Mouse (Mus musculus) heart, embryonic 13.5 days (tissue): ENCODE results near the gene Ppp1r12a. TPM values are rescaled to one million over a fixed set of nuclear protein-coding genes. Genes with fewer than 3 reads are reported as not detected.
"Not testable (repeated sequence)": the region's sequence is repeated elsewhere in the genome, so short reads cannot be mapped to it uniquely, and the experiment has no call there.

Experiments used
- ATAC-seq: fragments of 200-750 bp; cut with Nextera tagmentation; 2 replicates; pipeline ENCODE4 v1.8.0; 2017; ENCODE audit warnings: moderate TSS enrichment; ENCODE audit not compliant: insufficient number of reproducible peaks, low FRiP score, low TSS enrichment; ENCODE audit errors: extremely low read depth
- H3K27ac ChIP-seq: fragments of 300-500 bp; sonication (generic); replicated peaks from 2 replicates; pipeline ENCODE4 v1.5.1; 2015; ENCODE audit warnings: moderate library complexity, mild to moderate bottlenecking, inconsistent platforms
- H3K27me3 ChIP-seq: fragments of 300-500 bp; sonication (generic); replicated peaks from 2 replicates; pipeline ENCODE4 v1.6.1; 2015; ENCODE audit warnings: mild to moderate bottlenecking, inconsistent platforms
- H3K36me3 ChIP-seq: fragments of 300-500 bp; sonication (generic); 2 replicates; pipeline ENCODE4 v1.6.1; 2015; ENCODE audit warnings: mild to moderate bottlenecking, inconsistent platforms
- H3K4me1 ChIP-seq: fragments of 300-500 bp; sonication (generic); 2 replicates; pipeline ENCODE4 v1.6.1; 2015; ENCODE audit warnings: inconsistent platforms
- H3K4me2 ChIP-seq: fragments of 300-500 bp; sonication (generic); 2 replicates; pipeline ENCODE4 v1.6.1; 2015; ENCODE audit warnings: inconsistent platforms, mild to moderate bottlenecking, moderate library complexity
- H3K4me3 ChIP-seq: fragments of 300-500 bp; sonication (generic); 2 replicates; pipeline ENCODE4 v1.5.1; 2015; ENCODE audit warnings: moderate library complexity, mild to moderate bottlenecking, inconsistent platforms
- H3K9ac ChIP-seq: fragments of 300-500 bp; sonication (generic); 2 replicates; pipeline ENCODE4 v1.6.1; 2015; ENCODE audit warnings: inconsistent platforms, mild to moderate bottlenecking, moderate library complexity
- H3K9me3 ChIP-seq: fragments of 300-500 bp; sonication (generic); 2 replicates; pipeline ENCODE4 v1.6.1; 2016; ENCODE audit warnings: inconsistent platforms
- WGBS: fragments of 180-500 bp; shearing (Covaris S2); methylation state at CpG from one replicate; pipeline ENCODE4 v1.1.7; 2015; ENCODE audit warnings: mixed read lengths; 5-methylcytosine and 5-hydroxymethylcytosine counted together
- polyA plus RNA-seq: library from polyadenylated mRNA; unstranded; fragments of >200 nt; fragmentation: Nextera tagmentation; extraction: Ambion mirVana; gene quantifications from 2 replicates; pipeline ENCODE4 v1.2.1, GENCODE M21; 2015

Ppp1r12a gene
- polyA plus RNA-seq, 1 experiment from 2014 or later: 88.1 TPM

GRCm38 (mm10) chr10:108276678-108277077 is 114.7 kb downstream of the Ppp1r12a start:
- 83% methylated on average over 6 of the region's 6 CpGs for WGBS
- peak overlapping the region; percentile 58 for H3K27ac ChIP-seq
- no peaks in the 10 kb centered on the region for H3K9me3 ChIP-seq
- no peaks in the 10 kb centered on the region for H3K27me3 ChIP-seq
- H3K9ac ChIP-seq: no peak overlapping the region
- H3K4me1 ChIP-seq: peaks cover 18% of the 10 kb centered on the region
- no peak overlapping the region for H3K4me2 ChIP-seq
- peaks cover 69% of the 10 kb centered on the region for H3K36me3 ChIP-seq
- no peak overlapping the region for H3K4me3 ChIP-seq
- no peak for ATAC-seq

- H3K9me3 ChIP-seq: no peaks in the 10 kb centered on the region
- no peak overlapping the region for H3K9ac ChIP-seq
- ATAC-seq: no peak
- H3K4me1 ChIP-seq: peaks cover 23% of the 10 kb centered on the region
- peak overlapping the region; percentile 58 for H3K27ac ChIP-seq
- H3K4me3 ChIP-seq: no peak overlapping the region
- H3K36me3 ChIP-seq: peaks cover 71% of the 10 kb centered on the region
- WGBS: 28% methylated on average over 7 of the region's 7 CpGs
- no peaks in the 10 kb centered on the region for H3K27me3 ChIP-seq
- H3K4me2 ChIP-seq: no peak overlapping the region
These were observed 115.2 kb downstream of the Ppp1r12a start for GRCm38 (mm10) chr10:108277198-108277597.

DNA sequence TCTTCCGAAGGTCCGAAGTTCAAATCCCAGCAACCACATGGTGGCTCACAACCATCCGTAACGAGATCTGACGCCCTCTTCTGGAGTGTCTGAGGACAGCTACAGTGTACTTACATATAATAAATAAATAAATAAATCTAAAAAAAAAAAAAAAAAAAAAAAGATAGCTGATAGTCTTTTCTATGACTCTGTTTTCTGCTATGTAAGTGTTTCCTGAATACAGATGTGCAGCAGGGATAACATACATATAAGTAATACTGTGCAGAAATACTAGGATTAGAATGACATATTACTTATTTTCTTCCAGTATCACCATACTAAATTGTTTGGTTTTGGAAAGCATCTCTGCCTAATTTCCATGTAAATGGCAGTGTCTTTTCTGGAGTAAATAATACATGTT is 119.1 kb downstream of the Ppp1r12a start:
- not testable (repeated sequence) for H3K4me2 ChIP-seq, H3K4me3 ChIP-seq, H3K9ac ChIP-seq, H3K9me3 ChIP-seq, H3K27ac ChIP-seq, H3K27me3 ChIP-seq, ATAC-seq
- H3K36me3 ChIP-seq: peaks cover 53% of the 10 kb centered on the region
- peaks cover 26% of the 10 kb centered on the region for H3K4me1 ChIP-seq
- WGBS: 98% methylated on average over 4 of the region's 5 CpGs

- H3K4me3 ChIP-seq: no peak overlapping the region
- 58% methylated on average over 6 of the region's 6 CpGs for WGBS
- no peaks in the 10 kb centered on the region for H3K9me3 ChIP-seq
- H3K27me3 ChIP-seq: no peaks in the 10 kb centered on the region
- H3K36me3 ChIP-seq: peaks cover 42% of the 10 kb centered on the region
- no peak overlapping the region for H3K9ac ChIP-seq
- no peak for ATAC-seq
- H3K4me1 ChIP-seq: peaks cover 17% of the 10 kb centered on the region
- H3K27ac ChIP-seq: 0 out of 2 replicates have a peak overlapping the region, but pooled peaks have one; percentile 9
- no peak overlapping the region for H3K4me2 ChIP-seq
These were observed 120.4 kb downstream of the Ppp1r12a start for GRCm38 (mm10) chr10:108282351-108282750.

- ATAC-seq: no peak
- H3K4me1 ChIP-seq: peaks cover 8% of the 10 kb centered on the region
- H3K27ac ChIP-seq: no peak overlapping the region
- H3K9me3 ChIP-seq: no peaks in the 10 kb centered on the region
- no peaks in the 10 kb centered on the region for H3K27me3 ChIP-seq
- no peak overlapping the region for H3K4me2 ChIP-seq
- H3K4me3 ChIP-seq: no peak overlapping the region
- WGBS: 91% methylated on average over 2 of the region's 2 CpGs
- H3K36me3 ChIP-seq: peaks cover 32% of the 10 kb centered on the region
- no peak overlapping the region for H3K9ac ChIP-seq
These were observed 121.4 kb downstream of the Ppp1r12a start for GRCm38 (mm10) chr10:108283418-108283817.

GRCm38 (mm10) chr10:108283837-108284236 is 121.8 kb downstream of the Ppp1r12a start:
- no peaks in the 10 kb centered on the region for H3K9me3 ChIP-seq
- ATAC-seq: no peak
- H3K4me2 ChIP-seq: no peak overlapping the region
- peaks cover 8% of the 10 kb centered on the region for H3K4me1 ChIP-seq
- no peak overlapping the region for H3K4me3 ChIP-seq
- H3K27me3 ChIP-seq: no peaks in the 10 kb centered on the region
- 89% methylated on average over 4 of the region's 4 CpGs for WGBS
- H3K36me3 ChIP-seq: peaks cover 31% of the 10 kb centered on the region
- no peak overlapping the region for H3K27ac ChIP-seq
- H3K9ac ChIP-seq: no peak overlapping the region

- ATAC-seq: no peak
- Histone ChIP-seq H3K4me2 (no peak overlapping the region), H3K4me3 (no peak overlapping the region), H3K27ac (no peak overlapping the region), H3K9ac (no peak overlapping the region), H3K4me1 (peaks cover 11% of the 10 kb centered on the region), H3K9me3 (no peaks in the 10 kb centered on the region), H3K36me3 (peaks cover 28% of the 10 kb centered on the region), H3K27me3 (no peaks in the 10 kb centered on the region)
- 82% methylated on average over 4 of the region's 4 CpGs for WGBS
These were observed 122.5 kb downstream of the Ppp1r12a start for GRCm38 (mm10) chr10:108284445-108284844.

GRCm38 (mm10) chr10:108284977-108285376 is 123.0 kb downstream of the Ppp1r12a start:
- Histone ChIP-seq H3K27ac (no peak overlapping the region), H3K4me1 (peaks cover 11% of the 10 kb centered on the region), H3K36me3 (peaks cover 23% of the 10 kb centered on the region), H3K9ac (no peak overlapping the region), H3K4me2 (no peak overlapping the region), H3K27me3 (no peaks in the 10 kb centered on the region), H3K9me3 (no peaks in the 10 kb centered on the region), H3K4me3 (no peak overlapping the region)
- ATAC-seq: no peak
- 83% methylated on average over 5 of the region's 5 CpGs for WGBS

DNA sequence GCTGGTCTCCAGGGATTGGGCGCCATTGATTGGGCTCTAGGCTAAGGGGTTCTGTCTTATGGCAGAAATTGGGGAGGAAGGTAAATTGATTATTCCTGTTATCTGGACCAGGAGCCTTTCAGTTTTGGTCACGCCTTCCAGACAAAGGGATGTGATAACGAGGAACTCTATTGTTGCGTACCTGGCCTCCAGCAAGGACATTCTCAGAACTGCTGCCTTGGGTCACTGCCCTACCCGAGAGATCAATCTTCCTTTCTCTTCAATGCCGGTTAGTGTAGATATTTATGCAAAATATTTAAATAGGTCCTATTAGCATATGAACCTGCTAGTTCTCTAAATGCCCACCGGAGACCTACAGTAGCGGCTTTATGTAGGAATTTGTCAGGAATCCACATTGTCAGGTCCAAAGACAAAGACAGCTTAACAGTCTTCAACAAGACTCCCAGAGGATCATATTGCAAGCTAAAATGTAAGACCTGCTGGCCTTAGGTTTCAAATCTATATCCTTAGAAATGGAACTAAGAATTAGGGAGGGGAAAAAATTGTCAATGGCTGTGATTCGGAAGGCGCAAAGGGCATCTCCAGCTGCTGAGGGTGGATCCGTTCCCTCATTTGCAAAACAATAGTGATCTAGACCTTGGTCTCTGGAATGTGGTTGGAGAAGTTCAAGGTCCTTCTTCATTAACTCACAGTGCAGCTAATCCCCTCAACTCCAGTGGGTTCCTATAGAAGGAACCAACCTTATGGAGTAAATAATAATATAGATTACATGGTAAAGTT is 124.9 kb downstream of the Ppp1r12a start:
- no peak for ATAC-seq
- Histone ChIP-seq H3K4me1 (peaks cover 9% of the 10 kb centered on the region), H3K36me3 (peaks cover 12% of the 10 kb centered on the region), H3K27ac (no peak overlapping the region), H3K9ac (no peak overlapping the region), H3K4me3 (no peak overlapping the region), H3K4me2 (no peak overlapping the region), H3K27me3 (no peaks in the 10 kb centered on the region), H3K9me3 (no peaks in the 10 kb centered on the region)
- WGBS: 75% methylated on average over 11 of the region's 11 CpGs

- peaks cover 6% of the 10 kb centered on the region for H3K36me3 ChIP-seq
- 51% methylated on average over 4 of the region's 4 CpGs for WGBS
- no peak for ATAC-seq
- H3K4me3 ChIP-seq: no peak overlapping the region
- H3K27ac ChIP-seq: no peak overlapping the region
- H3K4me1 ChIP-seq: peaks cover 4% of the 10 kb centered on the region
- no peaks in the 10 kb centered on the region for H3K9me3 ChIP-seq
- no peak overlapping the region for H3K4me2 ChIP-seq
- H3K27me3 ChIP-seq: no peaks in the 10 kb centered on the region
- H3K9ac ChIP-seq: no peak overlapping the region
These were observed 125.4 kb downstream of the Ppp1r12a start for GRCm38 (mm10) chr10:108287438-108287801.

DNA sequence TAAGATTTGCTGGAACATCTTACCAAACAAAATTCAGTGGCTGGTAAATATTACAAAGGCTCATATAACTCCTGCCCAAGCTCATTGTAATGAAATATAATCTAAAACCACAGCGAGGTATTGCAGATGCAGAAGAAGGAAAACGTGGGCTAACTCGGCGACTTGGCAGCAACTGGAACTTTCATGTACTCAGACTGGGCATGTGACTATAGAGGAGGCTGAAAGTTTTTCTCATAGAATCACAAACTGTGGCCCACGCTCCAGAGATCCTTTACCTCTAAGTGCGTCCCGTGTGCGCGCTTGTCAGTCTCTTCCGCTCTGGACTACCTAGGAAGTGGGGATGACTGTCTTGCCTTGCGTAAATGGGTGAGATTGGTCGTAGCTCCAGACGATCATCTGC is 128.1 kb downstream of the Ppp1r12a start:
- Histone ChIP-seq H3K4me1 (0 out of 2 replicates have a peak, but pooled peaks cover 2% of the 10 kb centered on the region), H3K4me3 (no peak overlapping the region), H3K27me3 (no peaks in the 10 kb centered on the region), H3K9ac (no peak overlapping the region), H3K27ac (no peak overlapping the region), H3K9me3 (no peaks in the 10 kb centered on the region), H3K36me3 (no peaks in the 10 kb centered on the region), H3K4me2 (no peak overlapping the region)
- 92% methylated on average over 13 of the region's 13 CpGs for whole genome bisulfite sequencing
- no peak for ATAC-seq
